Mouse (Mus musculus) olfactory bulb, adult 2 months (tissue): ENCODE data around the gene Clk4. TPM values are rescaled to one million over a fixed set of nuclear protein-coding genes. Genes with fewer than 3 reads are reported as not detected.

Source experiments
- H3K27ac ChIP-seq: fragments of 200-500 bp; 2 replicates; pipeline ENCODE4 v1.5.1; 2012; ENCODE audit warnings: low read depth, low read length; ENCODE audit not compliant: insufficient read depth
- H3K4me1 ChIP-seq: fragments of 200-500 bp; 2 replicates; pipeline ENCODE4 v1.6.1; 2012; ENCODE audit warnings: low read length; ENCODE audit not compliant: control insufficient read depth, insufficient read depth
- H3K4me3 ChIP-seq: fragments of 200-500 bp; 2 replicates; pipeline ENCODE4 v1.5.1; 2012; ENCODE audit warnings: mild to moderate bottlenecking, low read depth, low read length, moderate library complexity; ENCODE audit not compliant: insufficient read depth
- CTCF ChIP-seq: fragments of 200-500 bp; IDR thresholded peaks from 2 replicates; pipeline ENCODE4 v1.5.1; 2012; ENCODE audit warnings: low read depth, mild to moderate bottlenecking, low read length, moderate library complexity; ENCODE audit not compliant: insufficient read depth
- POLR2A ChIP-seq: fragments of 200-500 bp; IDR thresholded peaks from 2 replicates; pipeline ENCODE4 v1.6.1; 2012; ENCODE audit warnings: mild to moderate bottlenecking, low read depth, low read length, moderate library complexity; ENCODE audit not compliant: insufficient read depth
- WGBS: fragments of 180-500 bp; shearing (Covaris S2); methylation state at CpG from one replicate; pipeline ENCODE4 v1.1.7; 2018; 5-methylcytosine and 5-hydroxymethylcytosine counted together
- polyA plus RNA-seq: library from polyadenylated mRNA; stranded (reverse); fragments of >200 nt; gene quantifications from 2 replicates; pipeline ENCODE4 v1.2.4, GENCODE M21; 2012; ENCODE audit warnings: low replicate concordance; ENCODE audit not compliant: missing spikeins, insufficient read depth, insufficient read length

Gene Clk4
- polyA plus RNA-seq, result 472 and 728 TPM in 2 replicates

GRCm38 (mm10) chr11:51261680-51262219, at the start of gene Clk4:
Gene Clk4 (plus strand): TSS chr11:51261730.
- H3K27ac ChIP-seq, result peak within 1 kb of the TSS; percentile 63
- peaks cover 5% of the 10 kb centered on the region; the same call in 1 of the 2 replicates for H3K4me1 ChIP-seq
- H3K4me3 ChIP-seq, result peak within 1 kb of the TSS; percentile 88
- TF ChIP-seq CTCF (no peak), POLR2A (no peak)
- WGBS, result 74% methylated on average over 3 of the region's 3 CpGs

- WGBS, result 88% methylated on average over 7 of the region's 7 CpGs
- H3K27ac ChIP-seq, result no peak overlapping the region
- H3K4me3 ChIP-seq, result no peak overlapping the region
- TF ChIP-seq CTCF (no peak), POLR2A (no peak)
- no peaks in the 10 kb centered on the region for H3K4me1 ChIP-seq
These were observed 47.5 kb upstream of the Clk4 start for GRCm38 (mm10) chr11:51214021-51214420.

- WGBS, result 78% methylated on average over 12 of the region's 12 CpGs
- Histone ChIP-seq H3K4me1 (no peaks in the 10 kb centered on the region), H3K4me3 (no peak overlapping the region), H3K27ac (no peak overlapping the region)
- TF ChIP-seq CTCF, result no peak
- TF ChIP-seq POLR2A, result no peak
These were observed 42.0 kb upstream of the Clk4 start for GRCm38 (mm10) chr11:51219396-51219980.

GRCm38 (mm10) chr11:51220308-51220707, 41.2 kb upstream of the Clk4 start, which contains the start of gene Gm12569:
Gene Gm12569 (plus strand): TSS chr11:51220473.
- no peak within 1 kb of the TSS for H3K27ac ChIP-seq
- no peaks in the 10 kb centered on the region for H3K4me1 ChIP-seq
- 95% methylated on average over 11 of the region's 11 CpGs for WGBS
- TF ChIP-seq CTCF (no peak), POLR2A (no peak)
- no peak within 1 kb of the TSS for H3K4me3 ChIP-seq

GRCm38 (mm10) chr11:51227104-51227503, 34.4 kb upstream of the Clk4 start:
- 69% methylated on average over 4 of the region's 4 CpGs for WGBS
- Histone ChIP-seq H3K27ac (no peak overlapping the region), H3K4me3 (no peak overlapping the region), H3K4me1 (no peaks in the 10 kb centered on the region)
- TF ChIP-seq POLR2A (no peak), CTCF (no peak)

GRCm38 (mm10) chr11:51234626-51235025, 26.9 kb upstream of the Clk4 start:
- H3K27ac ChIP-seq, result no peak overlapping the region
- TF ChIP-seq CTCF, result no peak
- no peak for TF ChIP-seq POLR2A
- 87% methylated on average over 9 of the region's 9 CpGs for WGBS
- no peaks in the 10 kb centered on the region for H3K4me1 ChIP-seq
- no peak overlapping the region for H3K4me3 ChIP-seq

- Histone ChIP-seq H3K27ac (no peak overlapping the region), H3K4me3 (no peak overlapping the region), H3K4me1 (no peaks in the 10 kb centered on the region)
- 88% methylated on average over 2 of the region's 2 CpGs for WGBS
- no peak for TF ChIP-seq CTCF
- TF ChIP-seq POLR2A, result no peak
These were observed 18.6 kb upstream of the Clk4 start for GRCm38 (mm10) chr11:51242897-51243296.

- Histone ChIP-seq H3K4me1 (no peaks in the 10 kb centered on the region), H3K4me3 (no peak overlapping the region), H3K27ac (no peak overlapping the region)
- 92% methylated on average over 4 of the region's 4 CpGs for WGBS
- no peak for TF ChIP-seq CTCF
- no peak for TF ChIP-seq POLR2A
These were observed 4.5 kb upstream of the Clk4 start for GRCm38 (mm10) chr11:51257006-51257405.

- Histone ChIP-seq H3K27ac (peak within 1 kb of the TSS; percentile 95), H3K4me3 (peak within 1 kb of the TSS; percentile 88), H3K4me1 (peaks cover 5% of the 10 kb centered on the region; the same call in 1 of the 2 replicates)
- TF ChIP-seq CTCF (no peak), POLR2A (peak; percentile 98)
- WGBS, result 7% methylated on average over 57 of the region's 57 CpGs
These were observed 1.1 kb downstream of the Clk4 start, which contains the start of gene BC049762 for GRCm38 (mm10) chr11:51262342-51263285. Gene BC049762 (minus strand): TSS chr11:51263046.
